23 mouse cellular contexts compared by ENCODE assay signal in genomic region chr6:6657928-6658500, GRCm38 (mm10).
DNase-seq lines count a peak whose midpoint lies in the region; ATAC-seq lines count a peak whose summit lies in the region.
"Had no signal": no experiment of that assay in that cellular context is flagged by ENCODE, and none has a peak within 500 bp of the region (broad histone marks: within the 10 kb centered on the region; RNA-seq: fewer than 3 reads in every experiment).

No protein-coding gene starts in this region.

- H3K27me3 ChIP-seq in hindbrain, embryonic 10.5 days (ENCODE audit: insufficient read depth, poor library complexity, severe bottlenecking), result no peaks in the 10 kb centered on the region
- H3K27me3 ChIP-seq in hindbrain, embryonic 14.5 days (ENCODE audit: control insufficient read depth, insufficient read depth, low read length), result no peaks in the 10 kb centered on the region
- H3K27me3 ChIP-seq in midbrain, embryonic 10.5 days (ENCODE audit: low read depth, poor library complexity, severe bottlenecking), result no peaks in the 10 kb centered on the region
- no peaks in the 10 kb centered on the region for H3K27me3 ChIP-seq in midbrain, embryonic 11.5 days (ENCODE audit: control insufficient read depth, insufficient read depth, low read length)
- H3K27me3 ChIP-seq in embryonic facial prominence, embryonic 14.5 days (replicated peaks; ENCODE audit: control insufficient read depth, insufficient read depth, low read length), result no peaks in the 10 kb centered on the region
- H3K27me3 ChIP-seq: heart, embryonic 15.5 days had no signal

- 48% methylated on average over 3 of the region's 3 CpGs for WGBS in hindbrain, embryonic 10.5 days
- WGBS in hindbrain, embryonic 14.5 days, result 57% methylated on average over 3 of the region's 3 CpGs
- WGBS in midbrain, embryonic 10.5 days, result 53% methylated on average over 3 of the region's 3 CpGs
- WGBS in midbrain, embryonic 11.5 days, result 59% methylated on average over 3 of the region's 3 CpGs
- WGBS in embryonic facial prominence, embryonic 14.5 days, result 25% methylated on average over 2 of the region's 3 CpGs

- no peak overlapping the region for H3K9ac ChIP-seq in hindbrain, embryonic 14.5 days
- H3K9ac ChIP-seq in midbrain, embryonic 11.5 days (ENCODE audit: low read length), result no peak overlapping the region
- no peak overlapping the region for H3K9ac ChIP-seq in embryonic facial prominence, embryonic 14.5 days (ENCODE audit: low read depth, low read length)
- H3K9ac ChIP-seq: heart, embryonic 15.5 days had no signal

- DNase-seq in hindbrain, embryonic 10.5 days (ENCODE audit: low spot score), result peak; percentile 3
- DNase-seq in hindbrain, embryonic 14.5 days (ENCODE audit: low spot score), result no peak
- no peak for DNase-seq in midbrain, embryonic 10.5 days (ENCODE audit: low spot score)
- no peak for DNase-seq in midbrain, embryonic 11.5 days (ENCODE audit: low spot score, missing footprints)
- peak; percentile 36 for DNase-seq in embryonic facial prominence, embryonic 14.5 days (ENCODE audit: low spot score)
- no peak for DNase-seq in layer of hippocampus, postnatal 10 days (ENCODE audit: low spot score in 2 of 2)
- DNase-seq in left cerebral cortex, postnatal 4 days, result no peak
- DNase-seq: adrenal gland, adult 8-10 months; adrenal gland, postnatal 36 days; B cell, adult 2 months; cerebellum, adult 2 months; cerebellum, postnatal 10 days; gastrocnemius, postnatal 14 days; heart, adult 2 months; heart, postnatal 14 days; kidney, adult 2 months had no signal

- intact Hi-C loops in left cerebral cortex, postnatal 4 days (cut with DNase I), result no loop called here

- no peaks in the 10 kb centered on the region for H3K36me3 ChIP-seq in hindbrain, embryonic 10.5 days
- H3K36me3 ChIP-seq in hindbrain, embryonic 14.5 days (replicated peaks; ENCODE audit: control insufficient read depth, insufficient read depth), result no peaks in the 10 kb centered on the region
- no peaks in the 10 kb centered on the region for H3K36me3 ChIP-seq in midbrain, embryonic 10.5 days
- no peaks in the 10 kb centered on the region for H3K36me3 ChIP-seq in midbrain, embryonic 11.5 days (ENCODE audit: control insufficient read depth, insufficient read depth, low read length)
- no peaks in the 10 kb centered on the region for H3K36me3 ChIP-seq in embryonic facial prominence, embryonic 14.5 days (ENCODE audit: control insufficient read depth, insufficient read depth, low read length)
- H3K36me3 ChIP-seq: forebrain, embryonic 10.5 days; G1E; heart, embryonic 15.5 days had no signal

- no peaks in the 10 kb centered on the region for H3K4me1 ChIP-seq in hindbrain, embryonic 10.5 days (replicated peaks)
- H3K4me1 ChIP-seq in hindbrain, embryonic 14.5 days (replicated peaks; ENCODE audit: control insufficient read depth, insufficient read depth, low read length), result no peaks in the 10 kb centered on the region
- peaks cover 8% of the 10 kb centered on the region; the same call in 1 of the 2 replicates for H3K4me1 ChIP-seq in midbrain, embryonic 10.5 days
- no peaks in the 10 kb centered on the region for H3K4me1 ChIP-seq in midbrain, embryonic 11.5 days (ENCODE audit: control insufficient read depth, insufficient read depth, low read length)
- H3K4me1 ChIP-seq in embryonic facial prominence, embryonic 14.5 days (ENCODE audit: control insufficient read depth, insufficient read depth, low read length), result no peaks in the 10 kb centered on the region; the same call in 1 of the 2 replicates
- H3K4me1 ChIP-seq: heart, embryonic 15.5 days had no signal

- H3K27ac ChIP-seq in hindbrain, embryonic 10.5 days, result no peak overlapping the region
- no peak overlapping the region for H3K27ac ChIP-seq in hindbrain, embryonic 14.5 days
- H3K27ac ChIP-seq in midbrain, embryonic 10.5 days (replicated peaks), result 0 out of 2 replicates have a peak overlapping the region, but pooled peaks have one; percentile 13
- H3K27ac ChIP-seq in midbrain, embryonic 11.5 days (ENCODE audit: low read depth, low read length), result no peak overlapping the region
- no peak overlapping the region for H3K27ac ChIP-seq in embryonic facial prominence, embryonic 14.5 days (replicated peaks; ENCODE audit: low read depth, low read length)
- H3K27ac ChIP-seq: forebrain, embryonic 10.5 days; heart, adult 2 months; heart, embryonic 15.5 days had no signal

- no peak for ATAC-seq in hindbrain, embryonic 14.5 days (ENCODE audit: low FRiP score)
- no peak for ATAC-seq in midbrain, embryonic 11.5 days (ENCODE audit: low FRiP score)
- ATAC-seq in embryonic facial prominence, embryonic 14.5 days (ENCODE audit: low read depth), result peak; percentile 72
- ATAC-seq: CD4-positive, CD25-positive, alpha-beta regulatory T cell, adult 4 months; forebrain, embryonic 14.5 days; intestine, embryonic 16.5 days had no signal

- H3K4me3 ChIP-seq in hindbrain, embryonic 10.5 days, result no peak overlapping the region
- no peak overlapping the region for H3K4me3 ChIP-seq in hindbrain, embryonic 14.5 days (replicated peaks; ENCODE audit: low read length)
- H3K4me3 ChIP-seq in midbrain, embryonic 10.5 days, result no peak overlapping the region
- H3K4me3 ChIP-seq in midbrain, embryonic 11.5 days (ENCODE audit: low read depth, low read length), result no peak overlapping the region
- no peak overlapping the region for H3K4me3 ChIP-seq in embryonic facial prominence, embryonic 14.5 days (ENCODE audit: low read depth, low read length)
- H3K4me3 ChIP-seq: forebrain, embryonic 10.5 days; heart, adult 2 months; heart, embryonic 15.5 days had no signal

- H3K4me2 ChIP-seq in hindbrain, embryonic 14.5 days (replicated peaks), result no peak overlapping the region
- H3K4me2 ChIP-seq in midbrain, embryonic 11.5 days, result no peak overlapping the region
- H3K4me2 ChIP-seq in embryonic facial prominence, embryonic 14.5 days (ENCODE audit: low read depth, low read length), result no peak overlapping the region
- H3K4me2 ChIP-seq: heart, embryonic 11.5 days; heart, embryonic 15.5 days had no signal

- no peaks in the 10 kb centered on the region for H3K9me3 ChIP-seq in hindbrain, embryonic 10.5 days
- no peaks in the 10 kb centered on the region for H3K9me3 ChIP-seq in hindbrain, embryonic 14.5 days (ENCODE audit: control insufficient read depth, low read length)
- no peaks in the 10 kb centered on the region for H3K9me3 ChIP-seq in midbrain, embryonic 10.5 days (replicated peaks)
- no peaks in the 10 kb centered on the region for H3K9me3 ChIP-seq in midbrain, embryonic 11.5 days (ENCODE audit: control insufficient read depth, low read length)
- H3K9me3 ChIP-seq in embryonic facial prominence, embryonic 14.5 days (ENCODE audit: control insufficient read depth, low read length), result no peaks in the 10 kb centered on the region
- H3K9me3 ChIP-seq: forebrain, embryonic 10.5 days; G1E; heart, embryonic 15.5 days had no signal

Comparison
In these comparisons a context has a peak if more than half of its experiments do, and no peak if none do; other contexts are left out.
1. DNase-seq: peak in hindbrain, embryonic 10.5 days (single experiment) and embryonic facial prominence, embryonic 14.5 days (single experiment); none in hindbrain, embryonic 14.5 days (single experiment), midbrain, embryonic 10.5 days (single experiment), midbrain, embryonic 11.5 days (single experiment), layer of hippocampus, postnatal 10 days (0 of 2) and left cerebral cortex, postnatal 4 days (single experiment).